Mouse (Mus musculus): ENCODE measurements around the gene Hddc3. TPM values are rescaled to one million over a fixed set of nuclear protein-coding genes. Genes with fewer than 3 reads are reported as not detected.

The Hddc3 gene
- polyA plus RNA-seq (2012; rRNA removed) = 5.2 and 7.2 TPM in 2 replicates

- H3K27me3 ChIP-seq (ENCODE audit: control insufficient read depth, insufficient read depth, low read length) = no peaks in the 10 kb centered on the region
- peak within 1 kb of the TSS; percentile 73 for H3K4me3 ChIP-seq (ENCODE audit: low read depth, low read length)
- H3K27ac ChIP-seq (ENCODE audit: insufficient read depth, low read depth, low read length) = no peak within 1 kb of the TSS
- under 1% methylated on average over 25 of the region's 25 CpGs for WGBS
- TF ChIP-seq POLR2A (IDR thresholded peaks at IDR 0.05; ENCODE audit: low read depth, low read length) (peak; percentile 92), CTCF (IDR thresholded peaks at IDR 0.05; ENCODE audit: extremely low read depth, insufficient read length, insufficient replicate concordance, low read depth, low read length) (peak; percentile 91)
- no peaks in the 10 kb centered on the region for H3K36me3 ChIP-seq (ENCODE audit: control insufficient read depth, insufficient read depth, low read length)
- peaks cover 19% of the 10 kb centered on the region; the same call in 1 of the 2 replicates for H3K4me1 ChIP-seq (ENCODE audit: control insufficient read depth, insufficient read depth, insufficient read length, low read length)
Observed at GRCm38 (mm10) chr7:80342858-80343257, at the start of gene Hddc3. TSS of gene Hddc3 (plus strand) at chr7:80343104.

GRCm38 (mm10) chr7:80294062-80294763, 48.7 kb upstream of the Hddc3 start, which contains the start of gene Prc1:
TSS of gene Prc1 (plus strand) at chr7:80294450.
- WGBS = under 1% methylated on average over 52 of the region's 52 CpGs
- H3K36me3 ChIP-seq (ENCODE audit: control insufficient read depth, insufficient read depth, low read length) = peaks cover 8% of the 10 kb centered on the region; the same call in 1 of the 2 replicates
- H3K27me3 ChIP-seq (ENCODE audit: control insufficient read depth, insufficient read depth, low read length) = no peaks in the 10 kb centered on the region
- peak; percentile 77 for TF ChIP-seq POLR2A (IDR thresholded peaks at IDR 0.05; ENCODE audit: low read depth, low read length)
- no peak for TF ChIP-seq CTCF (IDR thresholded peaks at IDR 0.05; ENCODE audit: extremely low read depth, insufficient read length, insufficient replicate concordance, low read depth, low read length)
- H3K4me1 ChIP-seq (ENCODE audit: control insufficient read depth, insufficient read depth, insufficient read length, low read length) = peaks cover 2% of the 10 kb centered on the region; the same call in 1 of the 2 replicates
- H3K27ac ChIP-seq (ENCODE audit: insufficient read depth, low read depth, low read length) = peak within 1 kb of the TSS; percentile 37
- peak within 1 kb of the TSS; percentile 81 for H3K4me3 ChIP-seq (ENCODE audit: low read depth, low read length)

- no peaks in the 10 kb centered on the region for H3K27me3 ChIP-seq (ENCODE audit: control insufficient read depth, insufficient read depth, low read length)
- no peak for TF ChIP-seq CTCF (IDR thresholded peaks at IDR 0.05; ENCODE audit: extremely low read depth, insufficient read length, insufficient replicate concordance, low read depth, low read length)
- no peak for TF ChIP-seq POLR2A (IDR thresholded peaks at IDR 0.05; ENCODE audit: low read depth, low read length)
- H3K4me1 ChIP-seq (ENCODE audit: control insufficient read depth, insufficient read depth, insufficient read length, low read length) = peaks cover 8% of the 10 kb centered on the region; the same call in 1 of the 2 replicates
- H3K27ac ChIP-seq (ENCODE audit: insufficient read depth, low read depth, low read length) = no peak overlapping the region
- H3K36me3 ChIP-seq (ENCODE audit: control insufficient read depth, insufficient read depth, low read length) = peaks cover 5% of the 10 kb centered on the region; the same call in 1 of the 2 replicates
- peak overlapping the region; percentile 81 for H3K4me3 ChIP-seq (ENCODE audit: low read depth, low read length)
- 3% methylated on average over 37 of the region's 37 CpGs for WGBS
Observed at GRCm38 (mm10) chr7:80294764-80295648, 47.9 kb upstream of the Hddc3 start.

GRCm38 (mm10) chr7:80296462-80296861, 46.4 kb upstream of the Hddc3 start:
- TF ChIP-seq CTCF (IDR thresholded peaks at IDR 0.05; ENCODE audit: extremely low read depth, insufficient read length, insufficient replicate concordance, low read depth, low read length) (no peak), POLR2A (IDR thresholded peaks at IDR 0.05; ENCODE audit: low read depth, low read length) (no peak)
- H3K36me3 ChIP-seq (ENCODE audit: control insufficient read depth, insufficient read depth, low read length) = peaks cover 2% of the 10 kb centered on the region; the same call in 1 of the 2 replicates
- no peaks in the 10 kb centered on the region for H3K27me3 ChIP-seq (ENCODE audit: control insufficient read depth, insufficient read depth, low read length)
- no peak overlapping the region for H3K27ac ChIP-seq (ENCODE audit: insufficient read depth, low read depth, low read length)
- peaks cover 8% of the 10 kb centered on the region; the same call in 1 of the 2 replicates for H3K4me1 ChIP-seq (ENCODE audit: control insufficient read depth, insufficient read depth, insufficient read length, low read length)
- H3K4me3 ChIP-seq (ENCODE audit: low read depth, low read length) = no peak overlapping the region
- WGBS = 72% methylated on average over 6 of the region's 6 CpGs

GRCm38 (mm10) chr7:80297041-80297440, 45.9 kb upstream of the Hddc3 start:
- 77% methylated on average over 3 of the region's 3 CpGs for WGBS
- no peaks in the 10 kb centered on the region for H3K27me3 ChIP-seq (ENCODE audit: control insufficient read depth, insufficient read depth, low read length)
- peaks cover 5% of the 10 kb centered on the region; the same call in 1 of the 2 replicates for H3K36me3 ChIP-seq (ENCODE audit: control insufficient read depth, insufficient read depth, low read length)
- H3K4me1 ChIP-seq (ENCODE audit: control insufficient read depth, insufficient read depth, insufficient read length, low read length) = peaks cover 8% of the 10 kb centered on the region; the same call in 1 of the 2 replicates
- H3K4me3 ChIP-seq (ENCODE audit: low read depth, low read length) = no peak overlapping the region
- no peak overlapping the region for H3K27ac ChIP-seq (ENCODE audit: insufficient read depth, low read depth, low read length)
- TF ChIP-seq POLR2A (IDR thresholded peaks at IDR 0.05; ENCODE audit: low read depth, low read length) (no peak; the same call in 1 of the 2 replicates), CTCF (IDR thresholded peaks at IDR 0.05; ENCODE audit: extremely low read depth, insufficient read length, insufficient replicate concordance, low read depth, low read length) (no peak)

GRCm38 (mm10) chr7:80298754-80299153, 44.1 kb upstream of the Hddc3 start:
- Histone ChIP-seq H3K36me3 (ENCODE audit: control insufficient read depth, insufficient read depth, low read length) (peaks cover 9% of the 10 kb centered on the region; the same call in 1 of the 2 replicates), H3K4me3 (ENCODE audit: low read depth, low read length) (no peak overlapping the region), H3K4me1 (ENCODE audit: control insufficient read depth, insufficient read depth, insufficient read length, low read length) (peaks cover 8% of the 10 kb centered on the region; the same call in 1 of the 2 replicates), H3K27me3 (ENCODE audit: control insufficient read depth, insufficient read depth, low read length) (no peaks in the 10 kb centered on the region), H3K27ac (ENCODE audit: insufficient read depth, low read depth, low read length) (no peak overlapping the region)
- 90% methylated on average over 4 of the region's 4 CpGs for WGBS
- TF ChIP-seq POLR2A (IDR thresholded peaks at IDR 0.05; ENCODE audit: low read depth, low read length) (no peak), CTCF (IDR thresholded peaks at IDR 0.05; ENCODE audit: extremely low read depth, insufficient read length, insufficient replicate concordance, low read depth, low read length) (no peak)

Data from small intestine, adult 2 months (tissue).